Mouse (Mus musculus): ENCODE data around the gene Gm14440.
"Not testable (repeated sequence)": the region's sequence is repeated elsewhere in the genome, so short reads cannot be mapped to it uniquely, and the experiment has no call there.

Gene Gm14440

DNA sequence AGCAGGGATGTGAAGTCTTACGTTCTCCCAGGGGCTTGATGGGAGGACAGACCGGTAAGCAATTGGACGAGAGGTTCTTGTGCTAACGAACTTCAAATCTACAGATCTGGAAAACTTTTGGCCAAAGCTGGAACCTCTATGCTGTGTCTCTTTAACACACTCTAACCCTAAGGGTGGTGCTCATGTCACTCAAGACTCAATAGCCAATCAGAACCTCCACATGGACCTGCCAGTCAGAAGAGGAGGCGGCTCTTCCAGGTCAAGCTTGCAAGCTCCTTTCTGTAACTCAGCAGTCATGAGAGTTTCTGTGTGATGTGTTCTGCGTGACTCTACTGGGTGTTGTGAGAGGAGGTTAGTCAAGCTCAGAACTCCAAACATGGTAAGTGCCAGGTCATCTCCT, at the start of gene Gm14440:
TSS of gene Gm14440 (plus strand) at position 301 of the 400 bp plus-strand sequence.
- not testable (repeated sequence) for DNase-seq (ENCODE audit: low spot score in 2 of 2)

Data from cerebellum, postnatal 4 days (tissue).